Mouse (Mus musculus) ES-Bruce4 (cell line): ENCODE results near the gene Tex50.
"Not testable (repeated sequence)": the region's sequence is repeated elsewhere in the genome, so short reads cannot be mapped to it uniquely, and the experiment has no call there.

ENCODE experiments used
- CTCF ChIP-seq: IDR thresholded peaks from one replicate; pipeline ENCODE4 v1.8.1; 2011; ENCODE audit warnings: low read depth, low read length
- EP300 ChIP-seq: IDR thresholded peaks from 2 replicates; pipeline ENCODE4 v1.6.1; 2011; ENCODE audit warnings: low read depth, low read length; ENCODE audit not compliant: insufficient read depth
- POLR2A ChIP-seq: IDR thresholded peaks from one replicate; pipeline ENCODE4 v1.8.1; 2011; ENCODE audit warnings: low read length; ENCODE audit not compliant: insufficient read depth

DNA sequence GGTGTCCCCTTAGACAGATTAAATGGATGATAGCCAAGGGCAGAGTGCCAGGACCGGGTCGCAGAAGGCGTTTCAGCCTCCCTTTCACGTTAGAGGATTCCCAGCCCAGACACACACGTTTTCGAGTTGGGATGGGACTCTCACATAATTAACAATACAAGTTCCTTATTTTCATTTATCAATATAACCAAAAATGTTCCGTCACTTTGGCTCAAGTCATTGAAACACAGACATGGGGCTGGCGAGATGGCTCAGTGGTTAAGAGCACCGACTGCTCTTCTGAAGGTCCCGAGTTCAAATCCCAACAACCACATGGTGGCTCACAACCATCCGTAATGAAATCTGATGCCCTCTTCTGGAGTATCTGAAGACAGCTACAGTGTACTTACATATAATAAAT, 37.2 kb upstream of the Tex50 start:
- TF ChIP-seq EP300, CTCF, POLR2A: not testable (repeated sequence)
